Mouse (Mus musculus) forebrain, embryonic 12.5 days (tissue): ENCODE data around the gene Acsl1. TPM values are rescaled to one million over a fixed set of nuclear protein-coding genes. Genes with fewer than 3 reads are reported as not detected.

ENCODE experiments used
- ATAC-seq: fragments of 200-750 bp; cut with Nextera tagmentation; 2 replicates; pipeline ENCODE4 v1.8.0; 2017; ENCODE audit warnings: moderate TSS enrichment; ENCODE audit not compliant: low FRiP score
- H3K27ac ChIP-seq: fragments of 300-500 bp; sonication (generic); 2 replicates; pipeline ENCODE4 v1.5.1; 2016; ENCODE audit warnings: mild to moderate bottlenecking
- H3K27me3 ChIP-seq: fragments of 300-500 bp; sonication (generic); 2 replicates; pipeline ENCODE4 v1.6.1; 2016; ENCODE audit warnings: mild to moderate bottlenecking
- H3K36me3 ChIP-seq: fragments of 300-500 bp; sonication (generic); replicated peaks from 2 replicates; pipeline ENCODE4 v1.6.1; 2016; ENCODE audit warnings: mild to moderate bottlenecking
- H3K4me1 ChIP-seq: fragments of 300-500 bp; sonication (generic); 2 replicates; pipeline ENCODE4 v1.6.1; 2016
- H3K4me2 ChIP-seq: fragments of 300-500 bp; sonication (generic); 2 replicates; pipeline ENCODE4 v1.6.1; 2016; ENCODE audit warnings: mild to moderate bottlenecking, moderate library complexity
- H3K4me3 ChIP-seq: fragments of 300-500 bp; sonication (generic); replicated peaks from 2 replicates; pipeline ENCODE4 v1.5.1; 2016; ENCODE audit warnings: mild to moderate bottlenecking
- H3K9ac ChIP-seq: fragments of 300-500 bp; sonication (generic); 2 replicates; pipeline ENCODE4 v1.6.1; 2016; ENCODE audit warnings: mild to moderate bottlenecking
- H3K9me3 ChIP-seq: fragments of 300-500 bp; sonication (generic); 2 replicates; pipeline ENCODE4 v1.6.1; 2016
- WGBS: fragments of 180-500 bp; shearing (Covaris S2); methylation state at CpG from one replicate; pipeline ENCODE4 v1.1.7; 2016; 5-methylcytosine and 5-hydroxymethylcytosine counted together
- polyA plus RNA-seq: library from polyadenylated mRNA; unstranded; fragments of >200 nt; fragmentation: Nextera tagmentation; extraction: Ambion mirVana; gene quantifications from 2 replicates; pipeline ENCODE4 v1.2.1, GENCODE M21; 2016

Acsl1 gene
- polyA plus RNA-seq, 1 experiment from 2014 or later: 7.0 TPM

DNA sequence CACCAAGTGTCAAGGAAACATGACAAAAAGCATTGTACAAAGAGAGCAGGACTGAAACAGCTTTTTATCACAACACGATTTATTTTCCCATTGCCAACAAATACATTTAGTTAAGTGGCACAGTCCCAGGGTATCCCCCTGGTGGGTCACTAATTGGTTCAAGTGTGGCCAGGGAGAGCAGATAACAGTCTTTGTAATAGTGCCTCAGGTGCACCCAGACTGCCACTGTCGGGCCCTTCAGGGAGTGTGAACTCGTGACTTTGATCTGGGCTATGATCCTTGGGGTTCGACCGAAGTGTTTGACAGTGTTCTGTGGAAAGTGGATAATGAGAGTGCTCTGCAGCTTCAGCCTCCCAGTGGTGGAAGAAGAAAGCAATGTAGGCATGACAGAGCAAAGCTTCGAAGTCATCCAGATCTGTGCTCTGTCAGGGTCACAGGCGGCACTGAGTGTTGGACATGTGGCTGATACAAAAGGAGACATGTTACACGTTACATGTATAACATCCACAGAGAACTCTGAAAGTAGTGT is 21.1 kb upstream of the Acsl1 start:
- WGBS: 79% methylated on average over 8 of the region's 8 CpGs
- Histone ChIP-seq H3K27ac (no peak overlapping the region), H3K4me2 (no peak overlapping the region), H3K9ac (no peak overlapping the region), H3K36me3 (no peaks in the 10 kb centered on the region), H3K4me1 (peaks cover 2% of the 10 kb centered on the region; the same call in 1 of the 2 replicates), H3K4me3 (no peak overlapping the region), H3K27me3 (no peaks in the 10 kb centered on the region), H3K9me3 (0 out of 2 replicates have a peak, but pooled peaks cover 3% of the 10 kb centered on the region)
- no peak for ATAC-seq

- Histone ChIP-seq H3K4me3 (no peak overlapping the region), H3K4me2 (no peak overlapping the region), H3K27me3 (no peaks in the 10 kb centered on the region), H3K9me3 (0 out of 2 replicates have a peak, but pooled peaks cover 3% of the 10 kb centered on the region), H3K4me1 (no peaks in the 10 kb centered on the region), H3K27ac (no peak overlapping the region), H3K36me3 (no peaks in the 10 kb centered on the region), H3K9ac (no peak overlapping the region)
- no peak for ATAC-seq
- 70% methylated on average over 6 of the region's 6 CpGs for WGBS
Observed at GRCm38 (mm10) chr8:46458215-46458811, 12.5 kb upstream of the Acsl1 start.

- Histone ChIP-seq H3K9me3 (no peaks in the 10 kb centered on the region), H3K4me1 (peaks cover 4% of the 10 kb centered on the region; the same call in 1 of the 2 replicates), H3K4me2 (no peak overlapping the region), H3K4me3 (no peak overlapping the region), H3K27ac (no peak overlapping the region), H3K27me3 (peaks cover 9% of the 10 kb centered on the region), H3K9ac (no peak overlapping the region), H3K36me3 (no peaks in the 10 kb centered on the region)
- no peak for ATAC-seq
- WGBS: 88% methylated on average over 2 of the region's 2 CpGs
Observed at GRCm38 (mm10) chr8:46468400-46468799, 2.4 kb upstream of the Acsl1 start.

- H3K4me3 ChIP-seq: no peak overlapping the region
- no peak overlapping the region for H3K27ac ChIP-seq
- no peak overlapping the region for H3K9ac ChIP-seq
- no peaks in the 10 kb centered on the region for H3K36me3 ChIP-seq
- no peak overlapping the region for H3K4me2 ChIP-seq
- ATAC-seq: no peak
- H3K9me3 ChIP-seq: no peaks in the 10 kb centered on the region
- H3K4me1 ChIP-seq: peaks cover 4% of the 10 kb centered on the region; the same call in 1 of the 2 replicates
- 89% methylated on average over 8 of the region's 8 CpGs for WGBS
- H3K27me3 ChIP-seq: peaks cover 9% of the 10 kb centered on the region
Observed at GRCm38 (mm10) chr8:46469071-46469769, 1.6 kb upstream of the Acsl1 start.

DNA sequence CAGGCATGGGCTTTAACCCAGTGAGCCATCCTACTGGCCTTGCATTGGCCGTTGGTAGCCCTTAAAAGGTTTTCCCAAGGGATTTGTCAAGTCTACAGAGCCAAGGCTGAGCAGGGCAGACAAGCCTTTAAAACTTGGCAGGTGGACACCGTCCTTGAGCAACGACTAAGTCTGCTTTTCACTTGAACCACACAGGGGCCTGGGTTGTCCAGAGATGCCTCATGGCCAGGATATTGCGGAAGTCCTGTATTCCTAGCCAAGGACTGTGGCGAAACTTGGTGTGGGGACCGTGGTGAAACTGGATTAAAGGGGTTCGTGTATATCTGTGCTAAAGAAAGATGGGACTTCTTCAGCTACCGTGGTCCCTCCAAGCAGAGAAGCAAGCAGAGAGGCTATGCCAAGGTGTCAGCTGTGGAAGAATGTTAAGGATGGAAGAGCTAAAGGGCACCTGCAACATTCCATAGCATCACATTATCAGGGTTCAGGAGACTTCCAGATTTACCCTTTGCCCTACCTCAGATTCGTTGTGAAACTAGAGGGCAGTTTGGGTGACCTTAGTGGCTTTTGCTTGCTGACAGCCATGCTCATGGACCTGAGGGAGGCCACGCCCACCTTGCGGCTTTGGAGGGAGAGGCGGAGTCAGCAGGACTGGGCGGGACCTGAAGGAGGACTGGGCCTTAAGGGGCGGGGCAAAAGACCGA is 596 bp upstream of the Acsl1 start:
- ATAC-seq: no peak
- Histone ChIP-seq H3K4me1 (peaks cover 4% of the 10 kb centered on the region; the same call in 1 of the 2 replicates), H3K4me2 (peak overlapping the region; percentile 97), H3K9ac (no peak overlapping the region), H3K36me3 (no peaks in the 10 kb centered on the region), H3K27me3 (peaks cover 9% of the 10 kb centered on the region), H3K4me3 (peak overlapping the region; percentile 72), H3K9me3 (no peaks in the 10 kb centered on the region), H3K27ac (no peak overlapping the region; the same call in 1 of the 2 replicates)
- WGBS: 42% methylated on average over 15 of the region's 15 CpGs

- H3K4me1 ChIP-seq: peaks cover 4% of the 10 kb centered on the region; the same call in 1 of the 2 replicates
- H3K4me2 ChIP-seq: peak overlapping the region; percentile 97
- peaks cover 9% of the 10 kb centered on the region for H3K27me3 ChIP-seq
- no peaks in the 10 kb centered on the region for H3K36me3 ChIP-seq
- peak overlapping the region; percentile 72 for H3K4me3 ChIP-seq
- no peak overlapping the region for H3K27ac ChIP-seq
- WGBS: 46% methylated on average over 9 of the region's 9 CpGs
- H3K9ac ChIP-seq: peak overlapping the region; percentile 81
- ATAC-seq: no peak
- no peaks in the 10 kb centered on the region for H3K9me3 ChIP-seq
Observed at GRCm38 (mm10) chr8:46471926-46472485, 1.2 kb downstream of the Acsl1 start.

DNA sequence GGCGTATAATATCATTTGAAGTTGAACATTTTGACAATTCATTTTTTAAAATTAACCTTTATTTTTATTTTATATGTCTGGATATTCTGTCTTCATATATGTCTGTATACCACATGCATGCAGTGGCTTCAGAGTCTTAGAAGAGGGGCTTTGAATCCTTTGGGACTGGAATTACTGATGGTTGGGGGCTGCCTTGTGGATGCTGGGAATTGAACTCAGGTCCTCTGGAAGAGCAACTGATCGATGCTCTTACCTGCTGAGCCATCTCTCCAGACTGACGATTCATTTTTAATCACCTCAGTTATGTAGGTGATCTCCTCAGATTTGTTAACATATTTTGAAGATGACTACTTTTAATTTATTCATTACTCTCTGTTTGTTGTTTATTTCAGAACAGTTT is 3.3 kb downstream of the Acsl1 start:
- H3K9me3 ChIP-seq: no peaks in the 10 kb centered on the region
- H3K36me3 ChIP-seq: no peaks in the 10 kb centered on the region
- no peak overlapping the region for H3K4me3 ChIP-seq
- peaks cover 4% of the 10 kb centered on the region; the same call in 1 of the 2 replicates for H3K4me1 ChIP-seq
- H3K9ac ChIP-seq: no peak overlapping the region
- H3K27me3 ChIP-seq: peaks cover 9% of the 10 kb centered on the region
- no peak overlapping the region for H3K4me2 ChIP-seq
- H3K27ac ChIP-seq: no peak overlapping the region
- 93% methylated on average over 3 of the region's 3 CpGs for WGBS
- ATAC-seq: no peak

DNA sequence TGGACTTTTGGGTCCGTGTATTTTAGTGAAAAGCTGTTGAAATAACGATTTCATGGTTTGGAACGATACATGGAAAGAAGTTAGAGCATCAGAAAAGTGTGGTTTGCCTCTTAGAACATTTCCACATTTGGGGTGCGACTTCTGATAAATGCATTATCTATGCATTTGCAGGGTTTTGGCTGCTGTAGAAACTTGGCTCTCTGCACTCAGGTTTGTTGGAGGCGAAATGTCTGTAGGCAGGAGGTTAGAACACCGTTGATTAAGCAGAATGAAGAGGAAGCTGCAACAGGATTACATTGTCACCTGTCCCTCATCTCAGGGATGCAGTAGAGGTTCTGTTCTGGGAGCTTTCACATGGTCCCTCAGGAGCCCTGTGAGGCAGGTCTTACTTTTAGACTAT is 3.8 kb downstream of the Acsl1 start:
- 91% methylated on average over 6 of the region's 6 CpGs for WGBS

DNA sequence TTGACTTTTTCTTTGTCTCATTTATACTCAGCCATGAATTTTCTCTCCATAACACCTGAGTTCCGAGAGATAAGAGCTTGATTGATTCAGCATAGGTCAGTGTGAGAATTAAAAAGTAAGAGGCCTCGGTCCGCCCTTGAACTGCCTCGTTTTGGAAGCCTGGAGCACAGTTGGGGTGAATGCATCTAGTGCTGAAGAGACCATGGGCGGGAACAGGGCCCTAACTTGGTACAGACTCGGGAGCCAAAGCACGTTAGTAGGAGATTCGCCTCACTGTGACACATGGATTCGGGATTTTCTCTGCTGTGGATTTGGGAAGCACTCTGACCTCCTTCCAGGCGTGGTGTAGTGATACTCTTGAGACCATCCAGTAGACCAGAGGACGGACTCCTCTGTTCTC is 4.6 kb downstream of the Acsl1 start:
- H3K36me3 ChIP-seq: no peaks in the 10 kb centered on the region
- 87% methylated on average over 11 of the region's 11 CpGs for WGBS
- H3K4me1 ChIP-seq: peaks cover 8% of the 10 kb centered on the region; the same call in 1 of the 2 replicates
- H3K9ac ChIP-seq: no peak overlapping the region
- H3K4me2 ChIP-seq: no peak overlapping the region
- no peak for ATAC-seq
- H3K27ac ChIP-seq: no peak overlapping the region
- no peaks in the 10 kb centered on the region for H3K9me3 ChIP-seq
- peaks cover 9% of the 10 kb centered on the region for H3K27me3 ChIP-seq
- H3K4me3 ChIP-seq: no peak overlapping the region

More for the DNA sequence above, 3.8 kb downstream of the Acsl1 start:
- Histone ChIP-seq H3K27me3 (peaks cover 9% of the 10 kb centered on the region), H3K27ac (no peak overlapping the region), H3K4me3 (no peak overlapping the region), H3K9me3 (no peaks in the 10 kb centered on the region), H3K9ac (no peak overlapping the region), H3K4me1 (peaks cover 4% of the 10 kb centered on the region; the same call in 1 of the 2 replicates), H3K36me3 (no peaks in the 10 kb centered on the region), H3K4me2 (no peak overlapping the region)
- ATAC-seq: no peak

GRCm38 (mm10) chr8:46475942-46476341 is 5.1 kb downstream of the Acsl1 start:
- no peak for ATAC-seq
- no peak overlapping the region for H3K4me2 ChIP-seq
- H3K9me3 ChIP-seq: no peaks in the 10 kb centered on the region
- no peak overlapping the region for H3K4me3 ChIP-seq
- WGBS: 93% methylated on average over 3 of the region's 3 CpGs
- no peak overlapping the region for H3K9ac ChIP-seq
- H3K4me1 ChIP-seq: peaks cover 9% of the 10 kb centered on the region; the same call in 1 of the 2 replicates
- no peak overlapping the region for H3K27ac ChIP-seq
- peaks cover 9% of the 10 kb centered on the region for H3K27me3 ChIP-seq
- H3K36me3 ChIP-seq: no peaks in the 10 kb centered on the region

GRCm38 (mm10) chr8:46477747-46478458 is 7.1 kb downstream of the Acsl1 start:
- H3K9ac ChIP-seq: no peak overlapping the region
- H3K4me1 ChIP-seq: peaks cover 5% of the 10 kb centered on the region; the same call in 1 of the 2 replicates
- H3K4me3 ChIP-seq: no peak overlapping the region
- H3K27ac ChIP-seq: no peak overlapping the region
- H3K9me3 ChIP-seq: no peaks in the 10 kb centered on the region
- 86% methylated on average over 9 of the region's 9 CpGs for WGBS
- peaks cover 4% of the 10 kb centered on the region for H3K27me3 ChIP-seq
- no peak overlapping the region for H3K4me2 ChIP-seq
- no peak for ATAC-seq
- H3K36me3 ChIP-seq: no peaks in the 10 kb centered on the region
